Mouse (Mus musculus) central nervous system, embryonic 18 days (tissue): ENCODE measurements around the gene Zfp758. TPM values are rescaled to one million over a fixed set of nuclear protein-coding genes. Genes with fewer than 3 reads are reported as not detected.

Experiments used
- polyA plus RNA-seq: library from polyadenylated mRNA; depleted of rRNA; stranded (reverse); fragments of >200 nt; gene quantifications from 2 replicates; pipeline ENCODE4 v1.2.3, GENCODE M21; 2012; rRNA removed

Gene Zfp758
- polyA plus RNA-seq: 3.0 and 3.1 TPM in 2 replicates

GRCm38 (mm10) chr17:22361101-22361781 lies at the start of gene Zfp758, which contains the start of gene Zfp944:
Gene Zfp758 (plus strand): TSS chr17:22361453.
Gene Zfp944 (minus strand): TSS chr17:22361400.

GRCm38 (mm10) chr17:22314730-22315226 lies 46.5 kb upstream of the Zfp758 start, which contains the start of gene CT030661.1:
Gene CT030661.1 (minus strand): TSS chr17:22314837.

GRCm38 (mm10) chr17:22423952-22424617 lies 62.8 kb downstream of the Zfp758 start, which contains the start of gene Zfp946:
Gene Zfp946 (plus strand): TSS chr17:22424222.

Other genes with a start within 250 kb of the Zfp758 start
- gene Zfp947, start 195.3 kb upstream of the Zfp758 start, polyA plus RNA-seq: 1.0 and 1.2 TPM in 2 replicates
- 2.6 and 3.0 TPM in 2 replicates for gene Zfp994, start 135.8 kb upstream of the Zfp758 start, polyA plus RNA-seq
- 9.6 and 10.8 TPM in 2 replicates for gene CT030661.1, start 46.6 kb upstream of the Zfp758 start, polyA plus RNA-seq
- gene Zfp944, start 53 bp upstream of the Zfp758 start, polyA plus RNA-seq: 10.5 and 12.3 TPM in 2 replicates
- 28.0 and 29.0 TPM in 2 replicates for gene Zfp946, start 62.8 kb downstream of the Zfp758 start, polyA plus RNA-seq
- gene Vmn2r111, start 212.0 kb downstream of the Zfp758 start, polyA plus RNA-seq: not detected in 2 replicates
- not detected in 2 replicates for gene Vmn2r112, start 239.5 kb downstream of the Zfp758 start, polyA plus RNA-seq